Mouse (Mus musculus): Measurements from ENCODE around the gene 4931428L18Rik. TPM values are rescaled to one million over a fixed set of nuclear protein-coding genes. Genes with fewer than 3 reads are reported as not detected.

The 4931428L18Rik gene
- total and polyA plus RNA-seq, 2 experiments from 2014 or later: not detected

DNA sequence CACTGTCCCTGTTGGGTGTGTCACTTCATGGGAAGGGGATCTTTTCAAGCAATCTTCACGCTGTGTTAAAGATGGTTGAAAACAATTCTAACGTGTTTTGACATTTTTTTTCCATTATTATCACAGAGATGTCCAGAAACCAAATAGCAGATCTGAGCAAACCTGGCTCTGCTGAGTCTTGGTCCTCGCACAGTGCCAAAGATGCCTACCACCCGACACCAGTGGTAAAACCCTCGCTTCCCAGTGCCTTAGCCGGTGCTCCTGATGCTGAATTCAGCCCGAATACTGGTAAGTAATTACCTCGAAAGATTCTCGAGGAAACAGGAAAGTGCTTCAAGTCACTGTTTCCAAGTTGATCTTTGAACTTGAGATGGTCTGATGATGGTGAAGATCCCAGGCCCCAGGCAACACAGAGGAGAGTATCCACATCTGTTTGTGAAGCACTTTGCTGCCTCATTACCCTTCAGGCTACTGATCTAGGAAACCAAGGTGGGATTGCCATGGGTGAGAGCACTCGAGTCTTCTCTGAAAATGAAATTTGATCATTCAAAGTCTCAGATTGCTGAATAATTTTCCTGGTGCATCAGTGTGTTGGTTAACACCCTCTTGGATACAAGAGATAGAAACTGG, 32.1 kb downstream of the 4931428L18Rik start:
- WGBS: 81% methylated on average over 10 of the region's 10 CpGs
- H3K36me3 ChIP-seq (ENCODE audit: insufficient read depth, low read length): no peaks in the 10 kb centered on the region
- no peaks in the 10 kb centered on the region for H3K27me3 ChIP-seq (ENCODE audit: insufficient read depth, low read length)
- ATAC-seq (ENCODE audit: low FRiP score) (no peak), DNase-seq (ENCODE audit: low spot score) (no peak)
- H3K4me2 ChIP-seq (ENCODE audit: low read depth, low read length, poor library complexity, severe bottlenecking): no peak overlapping the region
- no peaks in the 10 kb centered on the region for H3K4me1 ChIP-seq (ENCODE audit: insufficient read depth, low read length)
- H3K27ac ChIP-seq (ENCODE audit: low read depth, low read length): no peak overlapping the region
- no peaks in the 10 kb centered on the region for H3K9me3 ChIP-seq (ENCODE audit: low read length)
- no peak overlapping the region for H3K4me3 ChIP-seq (ENCODE audit: low read depth, low read length)
- H3K9ac ChIP-seq (replicated peaks; ENCODE audit: low read length, poor library complexity, severe bottlenecking): no peak overlapping the region
- TF ChIP-seq CTCF (IDR thresholded peaks at IDR 0.05): no peak

DNA sequence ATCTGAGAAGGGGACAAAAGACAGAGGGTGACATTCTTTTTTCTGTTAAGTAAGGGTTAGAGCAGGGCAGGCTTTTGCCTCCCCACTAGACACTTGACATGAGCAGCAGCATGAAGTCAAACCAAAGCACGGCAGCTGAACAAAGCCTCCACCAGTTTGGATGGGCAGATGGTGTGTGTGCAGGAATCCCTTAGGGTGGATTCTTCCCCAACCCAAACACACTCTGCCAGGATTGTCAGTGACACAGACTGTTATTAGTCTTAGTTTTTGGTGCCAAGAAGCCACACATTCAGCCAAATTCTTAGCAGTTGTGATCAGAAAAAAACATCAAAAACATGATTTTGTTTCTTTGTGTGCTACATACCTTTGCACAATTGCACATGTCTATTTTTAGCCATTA, 44.2 kb downstream of the 4931428L18Rik start:
- Histone ChIP-seq H3K4me2 (ENCODE audit: low read depth, low read length, poor library complexity, severe bottlenecking) (no peak overlapping the region), H3K9me3 (ENCODE audit: low read length) (no peaks in the 10 kb centered on the region), H3K9ac (replicated peaks; ENCODE audit: low read length, poor library complexity, severe bottlenecking) (no peak overlapping the region), H3K36me3 (ENCODE audit: insufficient read depth, low read length) (no peaks in the 10 kb centered on the region), H3K27me3 (ENCODE audit: insufficient read depth, low read length) (no peaks in the 10 kb centered on the region), H3K27ac (ENCODE audit: low read depth, low read length) (no peak overlapping the region), H3K4me3 (ENCODE audit: low read depth, low read length) (no peak overlapping the region), H3K4me1 (ENCODE audit: insufficient read depth, low read length) (no peaks in the 10 kb centered on the region)
- peak; percentile 58 for DNase-seq (ENCODE audit: low spot score)
- WGBS: 22% methylated on average over 1 of the region's 1 CpGs
- ATAC-seq (ENCODE audit: low FRiP score): no peak
- TF ChIP-seq CTCF (IDR thresholded peaks at IDR 0.05): no peak

DNA sequence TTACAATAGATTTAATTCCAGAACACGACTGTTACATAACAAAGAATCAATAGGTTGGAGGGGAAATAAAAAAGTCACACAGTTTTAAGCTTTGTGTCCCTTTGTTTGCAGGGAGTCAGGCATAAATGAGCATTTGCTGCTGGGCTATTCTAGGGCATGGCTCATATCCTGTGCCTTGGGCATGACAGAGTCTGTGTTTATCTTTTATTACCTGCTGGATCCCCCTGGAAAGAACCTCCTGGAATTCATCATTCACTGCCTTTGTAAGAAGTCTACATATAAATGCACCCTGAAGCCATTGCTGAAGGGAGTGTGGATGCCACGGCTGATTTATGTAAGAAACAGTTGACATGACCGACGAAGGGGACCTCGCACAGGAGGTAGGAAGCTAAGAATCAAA, 46.4 kb downstream of the 4931428L18Rik start, which contains the start of gene Lgsn:
Gene Lgsn (plus strand): TSS at position 301 of the 400 bp plus-strand sequence.
- Histone ChIP-seq H3K9me3 (ENCODE audit: low read length) (no peaks in the 10 kb centered on the region), H3K36me3 (ENCODE audit: insufficient read depth, low read length) (no peaks in the 10 kb centered on the region), H3K4me2 (ENCODE audit: low read depth, low read length, poor library complexity, severe bottlenecking) (no peak within 1 kb of the TSS), H3K27me3 (ENCODE audit: insufficient read depth, low read length) (no peaks in the 10 kb centered on the region), H3K27ac (ENCODE audit: low read depth, low read length) (no peak within 1 kb of the TSS), H3K4me1 (ENCODE audit: insufficient read depth, low read length) (no peaks in the 10 kb centered on the region), H3K4me3 (ENCODE audit: low read depth, low read length) (no peak within 1 kb of the TSS), H3K9ac (replicated peaks; ENCODE audit: low read length, poor library complexity, severe bottlenecking) (no peak within 1 kb of the TSS)
- no peak for TF ChIP-seq CTCF (IDR thresholded peaks at IDR 0.05)
- DNase-seq (ENCODE audit: low spot score) (no peak), ATAC-seq (ENCODE audit: low FRiP score) (no peak)
- WGBS: 66% methylated on average over 5 of the region's 5 CpGs

DNA sequence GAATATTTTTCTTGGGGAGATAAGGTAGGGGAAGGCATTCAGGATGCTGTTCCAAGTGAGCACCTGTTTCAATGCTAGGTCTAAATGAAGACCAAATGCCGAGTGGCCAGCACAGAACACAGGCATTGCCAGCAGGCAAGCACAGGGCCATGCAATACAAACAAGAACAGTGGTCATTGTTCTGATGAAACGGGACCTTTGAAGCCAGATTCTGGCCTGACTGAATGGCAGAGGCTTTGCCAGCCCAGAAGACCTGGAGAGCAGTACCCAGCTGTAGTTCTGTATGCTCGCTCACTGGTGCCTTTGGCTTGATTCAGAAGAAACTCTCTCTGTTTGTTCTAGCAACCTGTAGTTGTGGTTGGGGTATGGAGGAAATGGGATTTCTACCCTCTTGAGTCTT, 47.1 kb downstream of the 4931428L18Rik start:
- no peaks in the 10 kb centered on the region for H3K36me3 ChIP-seq (ENCODE audit: insufficient read depth, low read length)
- H3K9ac ChIP-seq (replicated peaks; ENCODE audit: low read length, poor library complexity, severe bottlenecking): no peak overlapping the region
- 80% methylated on average over 3 of the region's 3 CpGs for WGBS
- H3K27me3 ChIP-seq (ENCODE audit: insufficient read depth, low read length): no peaks in the 10 kb centered on the region
- DNase-seq (ENCODE audit: low spot score): no peak
- no peak for TF ChIP-seq CTCF (IDR thresholded peaks at IDR 0.05)
- H3K4me2 ChIP-seq (ENCODE audit: low read depth, low read length, poor library complexity, severe bottlenecking): no peak overlapping the region
- H3K4me1 ChIP-seq (ENCODE audit: insufficient read depth, low read length): no peaks in the 10 kb centered on the region
- ATAC-seq (ENCODE audit: low FRiP score): no peak
- H3K27ac ChIP-seq (ENCODE audit: low read depth, low read length): no peak overlapping the region
- no peak overlapping the region for H3K4me3 ChIP-seq (ENCODE audit: low read depth, low read length)
- H3K9me3 ChIP-seq (ENCODE audit: low read length): no peaks in the 10 kb centered on the region

DNA sequence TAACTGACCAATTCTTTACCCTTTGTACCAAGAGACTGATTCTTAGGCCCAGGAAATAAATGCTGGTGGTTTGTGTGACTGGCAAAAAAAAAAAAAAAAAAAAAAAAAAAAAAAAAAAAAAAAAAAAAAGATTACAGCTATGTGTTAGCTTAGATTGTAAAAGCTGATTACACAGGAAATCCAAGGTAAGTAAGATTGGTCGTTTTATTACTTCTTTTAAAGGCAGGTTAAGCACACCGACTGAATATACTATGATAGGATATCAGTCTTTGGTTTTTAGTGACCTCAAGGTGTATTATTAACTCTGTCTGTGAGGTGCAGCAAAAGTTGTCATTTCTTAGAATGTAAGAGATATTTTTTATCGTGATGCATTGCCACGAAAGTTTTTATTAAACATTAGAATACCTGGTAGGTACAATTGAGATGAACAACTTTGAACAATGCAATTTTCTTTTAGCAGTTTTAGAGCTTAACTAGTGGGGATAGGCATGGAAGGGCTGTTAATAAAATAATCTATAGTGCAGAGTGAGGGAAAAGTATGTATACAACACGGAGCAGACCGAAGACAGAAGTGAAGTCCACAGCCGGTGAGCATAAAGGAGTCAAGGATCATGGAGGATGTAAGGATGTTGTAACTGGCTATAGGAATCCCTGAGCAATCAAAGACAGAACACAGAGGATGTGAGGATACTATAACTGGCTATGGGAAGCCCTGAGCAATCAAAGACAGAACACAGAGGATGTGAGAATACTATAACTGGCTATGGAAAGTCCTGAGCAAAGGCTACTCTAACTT, 57.0 kb downstream of the 4931428L18Rik start:
- H3K4me1 ChIP-seq (ENCODE audit: insufficient read depth, low read length): no peaks in the 10 kb centered on the region
- 89% methylated on average over 7 of the region's 7 CpGs for WGBS
- no peak for DNase-seq (ENCODE audit: low spot score)

DNA sequence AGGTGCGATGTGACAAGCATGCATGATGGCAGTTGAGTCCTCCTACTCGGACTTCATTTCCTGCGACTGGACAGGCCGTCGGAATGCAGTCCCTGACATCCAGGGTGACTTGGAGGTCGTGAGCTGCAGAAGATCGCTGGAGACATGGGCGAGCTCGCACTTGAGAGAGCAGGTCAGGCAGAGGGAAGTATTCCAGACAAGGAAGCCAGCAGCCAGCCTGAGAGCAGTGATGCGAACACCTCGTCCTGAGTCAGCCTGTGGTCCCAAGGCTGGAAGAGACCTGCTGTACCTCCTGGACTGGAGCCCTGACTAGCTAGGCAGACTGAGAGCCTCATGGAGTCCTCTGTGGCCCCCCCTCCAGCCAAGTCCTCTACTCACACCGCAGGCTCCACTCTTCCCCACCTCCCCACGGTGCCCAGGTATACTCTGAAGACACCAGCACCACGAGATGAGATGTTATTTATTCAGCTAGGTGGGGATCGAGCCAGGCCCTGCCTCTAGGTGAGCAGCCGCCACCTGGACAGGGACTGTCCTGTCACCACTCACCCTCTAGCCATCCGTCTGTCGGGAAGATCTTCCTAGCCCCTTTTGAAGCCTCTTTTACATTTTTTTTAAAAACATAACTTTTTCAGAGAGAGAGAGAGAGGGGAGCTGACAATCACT, 57.8 kb downstream of the 4931428L18Rik start:
- ATAC-seq (ENCODE audit: low FRiP score) (peak; percentile 23; the same call in 1 of the 2 replicates), DNase-seq (ENCODE audit: low spot score) (no peak)
- Histone ChIP-seq H3K36me3 (ENCODE audit: insufficient read depth, low read length) (no peaks in the 10 kb centered on the region), H3K27ac (ENCODE audit: low read depth, low read length) (no peak overlapping the region), H3K27me3 (ENCODE audit: insufficient read depth, low read length) (no peaks in the 10 kb centered on the region), H3K4me1 (ENCODE audit: insufficient read depth, low read length) (no peaks in the 10 kb centered on the region), H3K4me2 (ENCODE audit: low read depth, low read length, poor library complexity, severe bottlenecking) (no peak overlapping the region), H3K9ac (replicated peaks; ENCODE audit: low read length, poor library complexity, severe bottlenecking) (no peak overlapping the region), H3K9me3 (ENCODE audit: low read length) (no peaks in the 10 kb centered on the region), H3K4me3 (ENCODE audit: low read depth, low read length) (no peak overlapping the region)
- WGBS: 81% methylated on average over 18 of the region's 18 CpGs
- no peak for TF ChIP-seq CTCF (IDR thresholded peaks at IDR 0.05)

More for the DNA sequence above, 57.0 kb downstream of the 4931428L18Rik start:
- Histone ChIP-seq H3K9ac (replicated peaks; ENCODE audit: low read length, poor library complexity, severe bottlenecking) (no peak overlapping the region), H3K9me3 (ENCODE audit: low read length) (no peaks in the 10 kb centered on the region), H3K27me3 (ENCODE audit: insufficient read depth, low read length) (no peaks in the 10 kb centered on the region), H3K36me3 (ENCODE audit: insufficient read depth, low read length) (no peaks in the 10 kb centered on the region), H3K4me2 (ENCODE audit: low read depth, low read length, poor library complexity, severe bottlenecking) (no peak overlapping the region), H3K27ac (ENCODE audit: low read depth, low read length) (no peak overlapping the region), H3K4me3 (ENCODE audit: low read depth, low read length) (no peak overlapping the region)
- ATAC-seq (ENCODE audit: low FRiP score): no peak
- no peak for TF ChIP-seq CTCF (IDR thresholded peaks at IDR 0.05)

Data from midbrain, postnatal 0 days (tissue).